Mouse (Mus musculus) frontal cortex, postnatal 14 days (tissue): ENCODE measurements around the gene Nkpd1.

ENCODE experiments used
- DNase-seq, 2 experiments: peaks; one replicate each; pipeline ENCODE4 v3.0.0; 2022; ENCODE audit warnings: low spot score in 2 of 2

Gene Nkpd1

GRCm38 (mm10) chr7:19546007-19546406 lies 28.4 kb downstream of the Nkpd1 start:
- no peak for DNase-seq

- DNase-seq: no peak
Observed at GRCm38 (mm10) chr7:19547344-19547969, 29.8 kb downstream of the Nkpd1 start.

GRCm38 (mm10) chr7:19549394-19549793 lies 31.8 kb downstream of the Nkpd1 start:
- no peak for DNase-seq

GRCm38 (mm10) chr7:19551634-19552033 lies 34.0 kb downstream of the Nkpd1 start:
- no peak for DNase-seq

- DNase-seq: no peak
Observed at GRCm38 (mm10) chr7:19552443-19552842, 34.8 kb downstream of the Nkpd1 start.

- DNase-seq: peak in 1 of 2 experiments; percentile 53
Observed at GRCm38 (mm10) chr7:19554168-19554567, 36.5 kb downstream of the Nkpd1 start.

- no peak for DNase-seq
Observed at GRCm38 (mm10) chr7:19557086-19557485, 39.4 kb downstream of the Nkpd1 start.

GRCm38 (mm10) chr7:19557982-19558900 lies 40.6 kb downstream of the Nkpd1 start:
- DNase-seq: no peak

- no peak for DNase-seq
Observed at GRCm38 (mm10) chr7:19558965-19559364, 41.3 kb downstream of the Nkpd1 start.

GRCm38 (mm10) chr7:19560491-19561260 lies 43.0 kb downstream of the Nkpd1 start:
- no peak for DNase-seq

- no peak for DNase-seq
Observed at GRCm38 (mm10) chr7:19561431-19561764, 43.8 kb downstream of the Nkpd1 start.

- peak; percentile 81 for DNase-seq
Observed at GRCm38 (mm10) chr7:19561765-19562642, 44.4 kb downstream of the Nkpd1 start.

- DNase-seq: no peak
Observed at GRCm38 (mm10) chr7:19562643-19563410, 45.2 kb downstream of the Nkpd1 start, which contains the start of gene Ppp1r37. TSS of gene Ppp1r37 (minus strand) at chr7:19563076.

- DNase-seq: no peak
Observed at GRCm38 (mm10) chr7:19563884-19564283, 46.2 kb downstream of the Nkpd1 start.

- DNase-seq: no peak
Observed at GRCm38 (mm10) chr7:19564455-19564854, 46.8 kb downstream of the Nkpd1 start.

- no peak for DNase-seq
Observed at GRCm38 (mm10) chr7:19565803-19566202, 48.2 kb downstream of the Nkpd1 start.

- no peak for DNase-seq
Observed at GRCm38 (mm10) chr7:19567426-19567825, 49.8 kb downstream of the Nkpd1 start.

GRCm38 (mm10) chr7:19569647-19570046 lies 52.0 kb downstream of the Nkpd1 start:
- no peak for DNase-seq

- DNase-seq: peak; percentile 52 to 59
Observed at GRCm38 (mm10) chr7:19572926-19573775, 55.5 kb downstream of the Nkpd1 start.

- DNase-seq: no peak
Observed at GRCm38 (mm10) chr7:19573776-19574140, 56.1 kb downstream of the Nkpd1 start.
